Mouse (Mus musculus) right cerebral cortex, adult 2 months (tissue): ENCODE data around the gene Zscan4-ps3.
"Not testable (repeated sequence)": the region's sequence is repeated elsewhere in the genome, so short reads cannot be mapped to it uniquely, and the experiment has no call there.

Experiments used
- DNase-seq, 2 experiments: peaks; one replicate each; pipeline ENCODE4 v3.0.0; 2021 to 2022; ENCODE audit warnings: low spot score in 2 of 2

Gene Zscan4-ps3

DNA sequence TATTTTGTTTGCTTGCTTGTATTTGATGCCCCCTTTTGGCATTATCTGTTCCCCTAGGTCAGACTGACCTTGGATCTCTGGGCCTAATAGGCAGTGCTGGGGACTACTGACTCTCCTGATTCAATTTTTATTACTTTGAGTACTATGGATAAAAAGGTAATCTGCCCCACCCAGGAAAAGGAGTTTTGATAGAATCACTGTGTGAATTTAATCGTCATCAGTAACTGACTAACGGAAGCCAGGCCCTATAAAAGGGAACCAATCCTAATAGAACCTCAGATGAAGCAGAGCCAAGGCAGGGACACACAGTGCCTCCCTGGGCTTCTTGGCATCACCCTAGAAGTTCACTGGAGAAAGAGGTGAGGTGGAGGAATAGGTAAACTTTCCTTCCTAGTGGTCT lies at the start of gene Zscan4-ps3:
TSS of gene Zscan4-ps3 (plus strand) at position 301 of the 400 bp plus-strand sequence.
- not testable (repeated sequence) for DNase-seq

DNA sequence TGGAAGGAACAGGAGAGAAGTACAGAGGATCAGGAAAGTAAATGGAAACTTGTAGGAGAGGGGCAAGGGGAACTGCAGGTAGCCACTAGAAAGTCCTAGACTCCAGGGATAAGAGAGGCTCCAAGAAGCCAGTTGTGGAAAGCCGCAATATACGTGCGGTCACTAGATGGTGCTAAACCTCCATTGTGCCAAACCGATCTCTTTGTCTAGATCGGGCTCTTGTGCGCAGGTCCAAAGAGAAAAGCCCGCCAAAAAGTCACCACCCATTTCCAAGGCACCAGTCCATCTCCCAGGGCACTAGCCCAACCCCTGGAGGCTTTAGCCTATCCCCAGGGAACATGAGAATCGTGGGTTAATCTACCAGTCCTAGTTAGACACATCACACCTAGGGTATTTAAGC lies 8.0 kb downstream of the Zscan4-ps3 start:
- not testable (repeated sequence) for DNase-seq
